Mouse (Mus musculus): ENCODE data around the gene Fermt3.

Fermt3 gene

DNA sequence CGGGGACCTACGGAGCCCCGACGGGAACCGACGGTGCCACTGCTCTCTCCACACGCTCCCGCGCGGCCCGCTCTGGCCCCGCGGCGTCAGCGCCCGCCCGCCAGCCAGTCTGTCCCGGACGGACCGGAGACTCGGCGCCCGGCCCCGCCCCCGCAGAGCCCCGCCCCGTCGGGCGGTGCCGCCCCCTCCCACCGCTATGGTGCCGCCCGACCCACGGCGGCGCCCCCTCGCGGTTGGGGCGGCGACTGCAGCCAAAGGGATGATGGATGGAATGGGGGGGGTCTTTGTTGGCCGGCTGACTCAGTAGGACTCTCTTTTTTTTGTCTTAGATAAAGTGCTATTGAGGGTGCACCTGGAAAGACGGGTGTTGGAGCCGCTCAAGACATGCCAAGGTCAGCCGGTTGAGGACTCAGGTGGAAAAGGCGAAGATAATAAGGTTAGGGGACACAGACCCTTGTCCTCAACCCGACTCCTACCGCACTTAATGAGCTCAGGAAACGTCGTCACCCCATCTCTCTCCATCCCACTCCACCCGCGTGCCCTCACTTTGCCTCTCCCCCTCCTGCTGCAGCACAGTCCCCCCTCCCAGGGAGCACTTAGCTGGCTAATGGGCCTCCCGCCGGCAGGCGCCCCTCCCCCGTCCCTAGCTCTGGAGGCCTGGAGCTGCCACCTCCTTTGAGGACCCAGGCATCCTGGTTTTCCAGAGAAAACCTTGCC, 49.4 kb downstream of the Fermt3 start:
- DNase-seq, result peak; percentile 75

DNA sequence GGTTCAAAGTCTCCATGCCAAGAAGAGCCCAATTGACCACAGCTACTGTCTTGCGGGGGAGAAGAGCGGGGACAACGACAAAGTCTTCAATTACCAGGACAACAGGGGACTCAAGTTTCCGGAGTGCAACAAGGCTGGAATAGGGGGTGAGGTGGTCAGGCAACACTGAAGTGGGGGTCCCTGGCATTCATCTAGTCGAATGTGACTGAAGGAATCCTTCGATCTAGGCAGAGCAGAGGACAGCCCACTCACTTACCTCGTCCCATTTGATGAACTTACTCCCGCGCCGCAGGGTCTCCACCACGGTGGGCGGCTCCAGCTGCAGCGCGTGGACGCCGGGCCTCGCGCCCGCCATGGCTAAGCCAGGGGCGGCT, 50.0 kb downstream of the Fermt3 start:
- DNase-seq, result no peak

DNA sequence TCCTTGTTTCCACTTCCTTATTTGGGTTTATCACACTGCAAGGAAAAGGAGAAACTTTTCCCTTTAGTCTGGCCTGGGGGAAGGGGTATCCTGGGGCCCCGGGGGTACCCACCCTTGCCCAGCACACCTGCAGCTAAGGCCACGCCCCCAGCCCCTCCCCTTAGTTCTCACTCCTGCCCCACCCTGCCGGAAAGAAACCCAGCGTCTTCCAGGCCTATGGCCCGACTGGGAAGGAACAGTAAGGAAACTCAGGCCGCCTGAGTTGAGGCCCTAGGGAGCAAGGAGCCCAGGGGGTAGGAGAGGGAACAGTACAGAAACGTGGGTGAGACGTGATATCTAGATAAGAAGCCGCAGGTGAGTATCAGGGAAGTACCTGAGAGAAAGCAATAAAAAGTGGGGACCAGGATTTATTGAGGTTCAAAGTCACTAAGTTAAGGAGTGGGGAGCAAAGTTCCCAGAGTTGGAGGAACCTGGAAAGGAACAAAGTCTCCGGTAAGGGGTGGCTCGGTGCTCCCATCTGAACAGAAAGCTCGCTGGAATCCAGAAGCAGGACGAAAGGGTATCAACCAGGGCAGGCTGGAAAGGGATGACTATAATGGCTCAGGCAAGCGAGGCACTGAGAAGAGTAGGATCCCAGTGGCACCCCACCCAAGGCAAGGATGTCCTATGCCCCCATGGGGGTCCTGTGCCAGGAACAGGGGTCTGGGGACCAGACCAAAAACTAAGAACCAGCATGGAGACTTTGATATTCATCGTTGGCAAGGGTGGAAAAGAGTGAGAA, 50.6 kb downstream of the Fermt3 start:
- DNase-seq, result peak; percentile 76

DNA sequence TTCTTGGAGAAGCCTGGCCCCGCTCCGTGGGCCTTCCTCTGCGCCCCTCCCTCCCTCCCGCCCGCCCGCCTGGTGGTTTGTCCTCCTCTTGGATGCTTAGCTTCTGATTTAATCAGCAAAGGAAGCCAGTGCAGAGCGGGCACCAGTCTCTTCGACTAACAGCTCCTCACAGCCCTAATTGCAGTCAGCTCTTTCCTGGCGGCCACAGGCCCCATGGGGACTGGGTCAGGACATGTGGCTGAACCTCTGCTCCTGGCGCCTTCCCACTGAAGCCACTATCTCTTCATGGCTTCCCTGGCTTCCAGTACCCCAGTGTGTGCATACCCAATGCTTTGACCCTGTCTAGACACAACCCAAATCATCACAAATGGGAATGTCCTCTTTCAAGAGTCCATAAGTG, 62.8 kb downstream of the Fermt3 start:
- DNase-seq, result no peak

DNA sequence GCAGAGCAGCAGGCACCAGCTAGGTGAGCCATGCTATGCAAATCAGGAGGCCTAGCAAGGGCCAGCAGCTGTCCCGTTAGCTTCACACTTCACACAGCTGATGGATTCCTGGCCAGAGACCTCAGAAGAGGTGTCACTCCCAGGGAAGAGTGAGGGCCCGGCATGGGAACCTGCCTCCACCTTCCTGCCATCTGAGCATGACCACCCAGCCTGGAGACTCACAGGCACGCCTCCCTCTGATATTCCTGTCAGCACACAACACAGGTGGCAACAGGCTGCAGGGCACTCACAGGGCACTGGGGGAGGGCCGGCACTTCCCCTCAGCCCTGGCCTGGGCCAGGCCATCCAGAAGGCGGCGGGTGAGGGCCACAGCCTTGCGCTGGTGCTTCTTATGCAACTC, 63.8 kb downstream of the Fermt3 start:
- no peak for DNase-seq

DNA sequence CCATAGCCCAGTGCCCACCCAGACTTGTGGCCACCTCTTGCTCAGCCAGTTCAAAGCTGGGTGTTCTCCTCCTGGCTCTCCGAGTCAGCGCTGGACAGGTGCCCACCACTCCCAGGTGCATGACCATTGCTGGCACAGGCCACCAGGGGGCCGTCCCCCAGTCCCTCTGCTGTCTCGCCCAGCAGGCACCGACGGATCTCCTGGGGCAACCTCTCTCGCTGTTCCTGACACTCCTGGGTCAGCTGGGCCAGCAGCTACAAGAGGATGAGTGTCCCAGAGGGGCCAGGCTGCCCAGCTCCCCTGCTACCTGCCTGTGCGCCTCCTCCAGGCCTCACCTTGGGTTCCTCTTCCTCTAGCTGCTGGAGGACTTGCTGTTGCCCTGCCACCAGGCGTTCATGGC, 65.2 kb downstream of the Fermt3 start:
- DNase-seq, result peak; percentile 77

DNA sequence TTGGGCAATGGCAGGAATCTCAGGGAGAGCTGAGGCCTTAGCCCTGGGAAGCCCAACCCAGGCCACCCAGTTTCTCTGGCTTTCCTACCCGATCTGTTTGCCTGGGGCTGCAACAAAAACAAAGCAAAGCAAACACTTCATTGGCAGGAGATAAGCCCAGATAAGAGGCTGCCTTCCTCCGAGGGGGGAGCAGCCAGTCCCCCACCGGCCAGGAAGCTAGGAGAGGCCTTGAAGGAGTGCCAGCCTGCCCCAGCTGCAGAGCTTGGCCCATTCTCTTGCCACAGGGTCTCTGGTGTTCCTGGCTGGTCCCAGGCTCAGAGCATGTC, 66.6 kb downstream of the Fermt3 start:
- DNase-seq, result peak; percentile 91

DNA sequence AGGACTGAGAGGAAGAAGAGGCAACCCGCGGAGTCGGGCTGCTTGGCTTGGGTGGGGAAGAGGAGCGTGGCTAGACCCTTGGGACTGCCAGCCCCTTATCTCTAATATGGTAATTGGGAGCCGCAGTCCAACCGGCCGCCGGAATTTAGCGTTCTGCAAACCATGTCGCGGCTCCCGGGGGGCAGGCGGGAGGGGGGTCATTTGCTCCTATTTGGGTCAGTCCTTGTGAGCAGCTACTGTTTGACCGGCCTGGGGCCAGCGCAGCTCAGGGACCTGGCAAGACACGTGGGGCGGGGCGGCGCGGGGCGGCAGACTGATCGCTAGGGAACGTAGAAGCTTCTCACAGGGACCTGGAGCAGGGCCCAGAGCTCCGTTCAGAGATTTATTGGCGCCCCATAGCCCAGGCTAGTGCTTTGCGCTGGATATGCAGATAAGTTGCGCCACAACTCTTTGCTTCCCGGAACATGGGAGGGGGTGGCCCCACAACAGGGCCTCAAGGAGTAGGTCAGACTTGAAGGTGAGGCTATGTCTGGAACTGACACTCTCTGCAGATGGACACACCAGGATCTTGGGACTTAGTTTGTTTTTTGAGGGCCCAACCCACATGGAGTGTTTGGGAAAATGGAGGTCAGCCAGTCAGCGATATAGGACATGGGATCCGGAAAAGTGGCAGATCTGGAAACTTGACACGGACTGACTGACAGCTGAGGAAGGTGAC, 67.1 kb downstream of the Fermt3 start:
- DNase-seq, result peak; percentile 84

DNA sequence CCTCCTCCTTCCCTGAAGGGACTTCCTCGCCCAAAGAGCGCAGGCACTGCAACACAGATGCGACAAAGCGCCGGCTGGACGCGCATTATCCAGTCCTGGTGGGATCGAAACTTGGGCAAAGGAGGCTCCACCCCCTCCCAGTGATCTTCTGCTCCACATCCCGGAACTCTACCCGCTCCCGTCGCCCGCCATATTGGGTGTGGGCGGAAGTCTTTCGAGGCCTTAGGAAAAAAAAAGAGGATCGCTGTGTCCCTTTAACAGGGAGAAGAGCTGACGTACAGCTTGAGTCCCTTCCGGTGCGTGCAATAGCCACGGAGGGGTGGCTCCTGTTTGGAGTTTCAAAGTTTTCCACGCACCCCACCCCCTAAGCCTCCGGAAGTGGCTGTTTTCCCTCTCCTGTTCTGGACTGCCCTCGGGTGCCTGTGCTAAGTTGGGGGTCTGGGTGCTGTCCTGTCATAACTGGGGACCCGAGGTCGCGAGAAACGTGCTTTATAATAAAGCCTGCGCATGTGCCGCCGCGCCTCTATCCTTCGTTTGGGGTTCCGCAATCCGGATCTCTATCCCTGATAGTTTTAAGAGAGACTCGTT, 67.8 kb downstream of the Fermt3 start:
- DNase-seq, result peak; percentile 98

DNA sequence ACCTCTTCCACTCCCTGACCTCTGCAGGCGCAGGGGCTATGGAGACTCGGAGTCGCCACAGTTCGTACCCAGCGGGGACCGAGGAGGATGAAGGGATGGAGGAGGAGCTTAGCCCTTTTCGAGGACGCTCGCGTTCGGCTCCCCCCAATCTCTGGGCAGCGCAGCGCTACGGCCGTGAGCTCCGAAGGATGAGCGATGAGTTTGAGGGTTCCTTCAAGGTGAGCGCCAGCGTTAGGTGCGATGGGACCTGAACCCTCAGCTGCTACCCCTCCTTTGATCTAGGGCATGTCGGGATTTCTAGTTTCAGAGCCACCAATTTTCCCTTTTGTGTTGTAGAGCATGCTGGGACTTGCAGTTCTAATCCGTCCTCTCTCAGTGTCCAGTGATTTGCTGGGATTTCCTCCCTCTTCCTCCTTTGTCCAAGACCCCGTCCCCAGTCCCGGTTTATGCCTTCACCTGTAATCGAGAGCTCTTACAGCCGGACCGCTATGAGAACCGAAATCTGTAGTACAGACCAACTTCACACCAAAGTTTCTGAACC, 68.6 kb downstream of the Fermt3 start:
- peak; percentile 56 for DNase-seq

DNA sequence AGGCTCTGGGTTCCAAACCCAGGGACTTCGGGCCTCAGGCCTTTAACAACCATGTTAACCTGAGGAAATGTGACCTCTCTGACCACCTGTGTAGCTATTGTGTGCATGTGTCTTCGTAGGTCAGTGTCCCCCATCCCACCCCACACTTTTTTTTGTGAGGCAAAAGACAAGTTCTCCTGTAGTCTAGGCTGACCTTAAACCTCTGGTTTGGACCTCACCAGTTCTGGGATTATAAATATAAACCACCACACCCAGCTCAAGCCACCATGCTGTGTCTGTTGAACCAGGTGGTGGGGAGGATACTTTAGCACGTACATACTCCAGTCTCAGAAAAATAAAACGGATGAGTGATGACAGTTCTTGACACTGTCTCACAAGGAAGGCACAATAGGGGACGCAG, 69.3 kb downstream of the Fermt3 start:
- no peak for DNase-seq

DNA sequence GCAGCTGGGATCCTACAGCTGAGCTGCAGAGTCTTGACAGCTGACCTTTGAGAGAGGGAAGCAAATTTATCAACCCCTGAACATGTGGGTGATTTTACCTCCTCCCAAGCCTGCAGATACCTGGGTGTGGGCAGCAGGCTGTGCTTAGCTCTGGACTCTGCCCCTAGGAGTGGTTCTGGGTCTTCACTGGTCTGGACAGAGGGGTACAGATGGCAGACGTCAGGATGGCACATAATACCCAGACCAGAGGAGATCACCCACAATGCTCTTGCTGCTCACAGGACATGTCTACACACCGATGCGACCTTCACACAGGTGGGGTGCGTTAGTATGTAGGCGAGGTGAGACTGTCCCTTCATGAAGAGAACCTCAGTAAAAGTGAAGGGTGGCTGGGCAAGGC, 69.7 kb downstream of the Fermt3 start:
- no peak for DNase-seq

Measured in lung, postnatal 36 days (tissue).